Mouse (Mus musculus): Measurements from ENCODE around the gene Ranbp1.
"Not testable (repeated sequence)": the region's sequence is repeated elsewhere in the genome, so short reads cannot be mapped to it uniquely, and the experiment has no call there.

The Ranbp1 gene

GRCm38 (mm10) chr16:18200062-18200461 is 48.5 kb downstream of the Ranbp1 start:
- no peak for DNase-seq

DNA sequence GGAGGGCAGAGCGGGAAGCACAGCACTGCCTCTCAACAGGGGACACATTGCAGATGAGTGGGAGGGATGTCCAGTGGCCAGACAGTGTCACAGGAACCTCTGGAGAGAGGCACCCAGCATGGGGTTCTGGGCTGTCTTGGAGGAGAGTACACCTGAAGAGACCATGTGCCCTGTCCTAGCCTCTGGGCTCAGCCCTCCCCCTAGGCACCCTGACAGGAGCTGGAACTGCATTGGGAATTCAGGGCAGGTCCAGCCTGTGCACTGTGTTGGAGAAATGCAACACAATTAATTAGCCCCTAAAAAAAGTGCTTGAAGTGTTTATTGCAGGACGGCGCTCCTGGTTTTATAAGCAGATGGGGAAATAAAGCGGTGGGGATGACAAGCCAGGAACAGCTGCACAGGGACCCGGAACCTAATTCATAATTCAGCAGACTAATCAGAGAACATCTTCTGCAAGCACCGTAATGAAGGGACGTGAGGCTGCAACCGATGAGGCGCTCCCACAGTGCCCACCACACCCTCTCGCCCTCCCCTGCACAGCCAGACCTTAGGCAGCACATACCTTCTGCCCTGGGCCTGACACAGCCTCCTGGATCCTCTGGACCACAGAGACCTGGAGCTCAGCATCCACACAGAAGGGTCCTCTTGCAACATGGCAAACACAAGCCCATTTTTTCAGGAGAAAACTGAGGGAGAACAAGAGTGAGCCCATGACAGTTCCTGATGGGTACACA is 50.0 kb downstream of the Ranbp1 start:
- no peak for DNase-seq

- DNase-seq: no peak
Measured at GRCm38 (mm10) chr16:18197881-18198280, 50.7 kb downstream of the Ranbp1 start.

DNA sequence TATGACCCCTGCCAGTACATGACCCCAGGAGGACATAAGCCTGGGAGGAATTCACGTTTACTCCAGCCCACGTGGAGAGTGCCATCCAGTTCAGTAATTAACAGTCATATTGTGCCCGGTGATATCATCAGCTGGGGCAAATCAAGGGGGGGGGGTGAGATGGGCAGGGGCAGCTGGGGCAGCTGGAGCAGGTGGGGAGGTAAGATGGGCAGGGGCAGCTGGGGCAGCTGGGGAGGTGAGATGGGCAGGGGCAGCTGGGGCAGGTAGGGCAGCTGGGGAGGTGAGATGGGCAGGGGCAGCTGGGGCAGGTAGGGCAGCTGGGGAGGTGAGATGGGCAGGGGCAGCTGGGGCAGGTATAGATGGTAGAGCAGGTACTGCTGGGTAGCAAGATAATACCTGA is 53.0 kb downstream of the Ranbp1 start:
- not testable (repeated sequence) for DNase-seq

DNA sequence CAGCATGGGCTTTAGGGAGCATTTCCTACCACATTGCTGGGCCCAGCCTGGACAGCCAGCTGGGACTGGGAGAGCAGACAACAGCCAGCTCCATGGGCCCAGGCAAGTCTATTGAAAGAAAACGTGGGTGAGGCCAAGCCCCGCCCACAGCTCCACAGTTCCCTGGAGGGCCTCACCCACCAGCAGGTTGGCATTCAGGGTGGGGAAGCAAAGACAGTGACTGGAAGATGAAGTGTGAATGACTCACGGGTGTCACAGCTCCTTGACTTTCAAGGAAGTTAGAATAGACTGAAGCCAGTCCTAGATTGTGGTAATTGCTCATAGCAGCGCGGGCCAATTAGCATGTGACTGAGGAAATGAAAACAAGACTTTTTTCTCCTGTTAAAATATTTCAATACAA is 53.5 kb downstream of the Ranbp1 start:
- DNase-seq: peak; percentile 53 to 73

DNA sequence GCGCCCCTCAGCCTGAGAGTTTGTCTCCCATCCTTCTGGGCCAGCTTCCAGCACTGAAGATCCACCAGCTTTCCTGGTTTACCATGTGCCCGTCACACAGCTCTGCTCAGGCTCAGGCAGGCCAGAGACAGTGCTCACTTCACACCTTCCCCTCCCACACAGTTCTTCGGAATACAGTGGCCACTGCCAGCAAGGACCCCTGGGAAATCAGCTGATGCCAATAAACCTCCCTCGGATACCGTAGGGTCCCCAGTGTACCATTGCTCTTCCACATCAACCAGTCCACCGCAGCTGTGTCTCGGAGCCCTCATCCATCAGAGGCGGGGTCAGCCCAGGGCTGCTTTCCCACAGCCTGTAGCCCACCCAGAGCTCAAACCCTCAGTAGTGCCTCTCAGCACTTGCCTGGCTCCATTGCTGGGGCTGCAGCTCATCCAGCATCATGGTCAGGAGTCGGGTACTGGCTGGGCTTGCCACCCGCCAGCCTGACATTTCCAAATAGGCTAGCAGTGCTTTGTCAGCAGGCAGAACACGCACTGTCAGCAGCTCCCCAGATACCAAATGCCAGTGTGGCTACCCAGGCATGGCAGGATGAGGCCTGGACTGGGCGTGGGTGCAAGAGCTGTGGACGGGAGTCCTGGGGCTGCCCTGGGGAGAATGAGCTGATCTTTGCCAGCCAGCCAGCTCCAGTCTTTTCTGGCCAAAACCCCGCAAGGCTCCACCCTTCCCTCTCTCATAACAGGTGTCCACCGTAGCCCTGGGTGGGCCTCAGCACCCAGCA is 54.1 kb downstream of the Ranbp1 start:
- peak; percentile 47 to 67 for DNase-seq

DNA sequence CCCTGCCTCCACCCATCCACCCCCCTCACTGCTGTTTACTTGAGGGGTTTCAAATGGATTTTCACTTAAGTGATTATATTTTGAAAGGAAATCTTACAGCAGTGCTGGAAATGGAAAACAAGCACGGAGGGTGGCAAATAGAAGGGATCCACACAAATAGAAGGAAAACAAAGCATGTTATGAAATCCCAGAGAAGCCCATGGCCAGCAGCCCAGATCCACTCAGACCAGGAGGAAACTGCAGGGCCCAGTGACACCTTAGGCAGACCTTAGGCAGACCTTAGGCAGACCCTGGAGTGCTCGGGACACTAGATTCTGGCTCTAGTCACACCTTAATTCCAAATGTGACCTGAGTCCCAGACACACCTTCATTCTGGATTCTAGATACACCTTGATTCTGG is 57.5 kb downstream of the Ranbp1 start:
- DNase-seq: no peak

Measured in kidney, postnatal 4 days (tissue).